Mouse (Mus musculus): ENCODE results near the gene 1700012B09Rik. TPM values are rescaled to one million over a fixed set of nuclear protein-coding genes. Genes with fewer than 3 reads are reported as not detected.
A peak's percentile ranks its signal among the peaks of the same experiment; 100 is the strongest.

1700012B09Rik gene
- polyA plus RNA-seq, 1 experiment from 2014 or later, result 0.72 TPM

DNA sequence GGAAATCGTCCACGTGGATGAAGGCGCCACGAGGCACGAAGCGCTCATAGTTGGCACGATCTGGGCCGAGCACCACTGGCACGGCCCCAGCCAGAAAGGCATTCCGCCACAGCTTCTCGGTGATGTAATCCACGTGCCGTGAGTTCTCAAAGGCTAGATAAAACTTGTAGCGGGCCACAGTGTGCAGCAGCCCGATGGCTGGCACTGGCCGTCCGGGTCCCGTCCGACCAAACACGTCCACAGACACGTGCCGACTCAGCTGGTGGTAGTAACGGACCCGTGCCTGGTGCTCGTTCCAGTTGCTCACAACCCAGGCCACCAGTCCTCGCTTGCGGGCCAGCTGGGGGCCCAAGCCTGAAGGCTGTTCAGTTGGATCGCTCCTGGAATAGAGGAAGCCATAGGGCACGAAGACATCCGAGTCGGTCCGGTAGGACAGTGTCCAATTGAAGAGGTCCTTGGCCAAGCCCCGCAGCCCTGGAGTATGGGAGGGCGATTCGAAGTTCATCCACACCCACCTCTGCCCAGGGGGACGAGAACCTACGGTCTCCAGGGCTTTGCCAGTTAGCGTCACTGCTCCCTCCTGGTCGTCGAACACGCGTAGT is 19.8 kb downstream of the 1700012B09Rik start:
- no peak; the same call in 1 of the 2 replicates for ATAC-seq (replicated peaks; ENCODE audit: extremely low read depth, insufficient read depth, low FRiP score)
- Histone ChIP-seq H3K4me3 (ENCODE audit: low read length) (peak overlapping the region; percentile 64), H3K9me3 (replicated peaks; ENCODE audit: control insufficient read depth, low read length) (no peaks in the 10 kb centered on the region), H3K4me2 (ENCODE audit: low read depth, low read length) (peak overlapping the region; percentile 85), H3K9ac (ENCODE audit: low read length) (peak overlapping the region; percentile 74), H3K36me3 (ENCODE audit: control insufficient read depth, insufficient read depth) (no peaks in the 10 kb centered on the region), H3K27me3 (ENCODE audit: control insufficient read depth, insufficient read depth, low read length) (0 out of 2 replicates have a peak, but pooled peaks cover 5% of the 10 kb centered on the region), H3K4me1 (ENCODE audit: control insufficient read depth, insufficient read depth, low read length) (peaks cover 5% of the 10 kb centered on the region), H3K27ac (ENCODE audit: low read length) (no peak overlapping the region)
- WGBS, result 47% methylated on average over 42 of the region's 42 CpGs

- no peak within 1 kb of the TSS for H3K9ac ChIP-seq (ENCODE audit: low read length)
- ATAC-seq (replicated peaks; ENCODE audit: extremely low read depth, insufficient read depth, low FRiP score), result no peak
- H3K4me2 ChIP-seq (ENCODE audit: low read depth, low read length), result no peak within 1 kb of the TSS
- 0 out of 2 replicates have a peak, but pooled peaks cover 2% of the 10 kb centered on the region for H3K27me3 ChIP-seq (ENCODE audit: control insufficient read depth, insufficient read depth, low read length)
- no peaks in the 10 kb centered on the region for H3K4me1 ChIP-seq (ENCODE audit: control insufficient read depth, insufficient read depth, low read length)
- H3K4me3 ChIP-seq (ENCODE audit: low read length), result no peak within 1 kb of the TSS
- H3K27ac ChIP-seq (ENCODE audit: low read length), result no peak within 1 kb of the TSS
- H3K9me3 ChIP-seq (replicated peaks; ENCODE audit: control insufficient read depth, low read length), result no peaks in the 10 kb centered on the region
- 82% methylated on average over 19 of the region's 19 CpGs for WGBS
- H3K36me3 ChIP-seq (ENCODE audit: control insufficient read depth, insufficient read depth), result no peaks in the 10 kb centered on the region
Measured at GRCm38 (mm10) chr9:14740151-14740924, 30.5 kb downstream of the 1700012B09Rik start, which contains the start of gene Piwil4. Gene Piwil4, minus strand, starts transcription at chr9:14740733.

GRCm38 (mm10) chr9:14739498-14740150 is 31.2 kb downstream of the 1700012B09Rik start:
- 70% methylated on average over 4 of the region's 4 CpGs for WGBS
- H3K36me3 ChIP-seq (ENCODE audit: control insufficient read depth, insufficient read depth), result no peaks in the 10 kb centered on the region
- no peaks in the 10 kb centered on the region for H3K4me1 ChIP-seq (ENCODE audit: control insufficient read depth, insufficient read depth, low read length)
- no peak overlapping the region for H3K27ac ChIP-seq (ENCODE audit: low read length)
- H3K4me2 ChIP-seq (ENCODE audit: low read depth, low read length), result no peak overlapping the region
- no peak overlapping the region for H3K4me3 ChIP-seq (ENCODE audit: low read length)
- ATAC-seq (replicated peaks; ENCODE audit: extremely low read depth, insufficient read depth, low FRiP score), result no peak
- no peaks in the 10 kb centered on the region for H3K9me3 ChIP-seq (replicated peaks; ENCODE audit: control insufficient read depth, low read length)
- H3K9ac ChIP-seq (ENCODE audit: low read length), result no peak overlapping the region
- H3K27me3 ChIP-seq (ENCODE audit: control insufficient read depth, insufficient read depth, low read length), result 0 out of 2 replicates have a peak, but pooled peaks cover 2% of the 10 kb centered on the region

GRCm38 (mm10) chr9:14730941-14731541 is 39.8 kb downstream of the 1700012B09Rik start:
- H3K9me3 ChIP-seq (replicated peaks; ENCODE audit: control insufficient read depth, low read length), result no peaks in the 10 kb centered on the region
- H3K4me2 ChIP-seq (ENCODE audit: low read depth, low read length), result no peak overlapping the region
- H3K9ac ChIP-seq (ENCODE audit: low read length), result no peak overlapping the region
- no peaks in the 10 kb centered on the region for H3K4me1 ChIP-seq (ENCODE audit: control insufficient read depth, insufficient read depth, low read length)
- H3K36me3 ChIP-seq (ENCODE audit: control insufficient read depth, insufficient read depth), result no peaks in the 10 kb centered on the region
- no peak overlapping the region for H3K27ac ChIP-seq (ENCODE audit: low read length)
- no peak overlapping the region for H3K4me3 ChIP-seq (ENCODE audit: low read length)
- 53% methylated on average over 9 of the region's 9 CpGs for WGBS
- H3K27me3 ChIP-seq (ENCODE audit: control insufficient read depth, insufficient read depth, low read length), result no peaks in the 10 kb centered on the region
- peak; percentile 52 for ATAC-seq (replicated peaks; ENCODE audit: extremely low read depth, insufficient read depth, low FRiP score)

GRCm38 (mm10) chr9:14728365-14728764 is 42.5 kb downstream of the 1700012B09Rik start:
- WGBS, result 79% methylated on average over 4 of the region's 4 CpGs
- H3K4me2 ChIP-seq (ENCODE audit: low read depth, low read length), result no peak overlapping the region
- H3K4me3 ChIP-seq (ENCODE audit: low read length), result no peak overlapping the region
- no peak overlapping the region for H3K9ac ChIP-seq (ENCODE audit: low read length)
- ATAC-seq (replicated peaks; ENCODE audit: extremely low read depth, insufficient read depth, low FRiP score), result no peak
- no peaks in the 10 kb centered on the region for H3K27me3 ChIP-seq (ENCODE audit: control insufficient read depth, insufficient read depth, low read length)
- H3K27ac ChIP-seq (ENCODE audit: low read length), result no peak overlapping the region
- no peaks in the 10 kb centered on the region for H3K9me3 ChIP-seq (replicated peaks; ENCODE audit: control insufficient read depth, low read length)
- no peaks in the 10 kb centered on the region for H3K36me3 ChIP-seq (ENCODE audit: control insufficient read depth, insufficient read depth)
- no peaks in the 10 kb centered on the region for H3K4me1 ChIP-seq (ENCODE audit: control insufficient read depth, insufficient read depth, low read length)

- Histone ChIP-seq H3K9ac (ENCODE audit: low read length) (no peak overlapping the region), H3K4me2 (ENCODE audit: low read depth, low read length) (no peak overlapping the region), H3K36me3 (ENCODE audit: control insufficient read depth, insufficient read depth) (no peaks in the 10 kb centered on the region), H3K9me3 (replicated peaks; ENCODE audit: control insufficient read depth, low read length) (no peaks in the 10 kb centered on the region), H3K4me3 (ENCODE audit: low read length) (no peak overlapping the region), H3K4me1 (ENCODE audit: control insufficient read depth, insufficient read depth, low read length) (no peaks in the 10 kb centered on the region), H3K27me3 (ENCODE audit: control insufficient read depth, insufficient read depth, low read length) (no peaks in the 10 kb centered on the region), H3K27ac (ENCODE audit: low read length) (no peak overlapping the region)
- no peak for ATAC-seq (replicated peaks; ENCODE audit: extremely low read depth, insufficient read depth, low FRiP score)
- 86% methylated on average over 4 of the region's 4 CpGs for WGBS
Measured at GRCm38 (mm10) chr9:14726629-14727028, 44.2 kb downstream of the 1700012B09Rik start.

- ATAC-seq (replicated peaks; ENCODE audit: extremely low read depth, insufficient read depth, low FRiP score), result no peak
Measured at GRCm38 (mm10) chr9:14726005-14726404, 44.8 kb downstream of the 1700012B09Rik start.

GRCm38 (mm10) chr9:14724755-14725420 is 45.9 kb downstream of the 1700012B09Rik start:
- no peak for ATAC-seq (replicated peaks; ENCODE audit: extremely low read depth, insufficient read depth, low FRiP score)
- Histone ChIP-seq H3K27ac (ENCODE audit: low read length) (no peak overlapping the region), H3K27me3 (ENCODE audit: control insufficient read depth, insufficient read depth, low read length) (no peaks in the 10 kb centered on the region), H3K4me1 (ENCODE audit: control insufficient read depth, insufficient read depth, low read length) (no peaks in the 10 kb centered on the region), H3K4me3 (ENCODE audit: low read length) (no peak overlapping the region), H3K4me2 (ENCODE audit: low read depth, low read length) (no peak overlapping the region), H3K9ac (ENCODE audit: low read length) (no peak overlapping the region), H3K9me3 (replicated peaks; ENCODE audit: control insufficient read depth, low read length) (no peaks in the 10 kb centered on the region), H3K36me3 (ENCODE audit: control insufficient read depth, insufficient read depth) (no peaks in the 10 kb centered on the region)
- WGBS, result 72% methylated on average over 5 of the region's 5 CpGs

More at GRCm38 (mm10) chr9:14726005-14726404, 44.8 kb downstream of the 1700012B09Rik start:
- no peaks in the 10 kb centered on the region for H3K36me3 ChIP-seq (ENCODE audit: control insufficient read depth, insufficient read depth)
- 67% methylated on average over 6 of the region's 6 CpGs for WGBS
- no peak overlapping the region for H3K9ac ChIP-seq (ENCODE audit: low read length)
- H3K9me3 ChIP-seq (replicated peaks; ENCODE audit: control insufficient read depth, low read length), result no peaks in the 10 kb centered on the region
- H3K27me3 ChIP-seq (ENCODE audit: control insufficient read depth, insufficient read depth, low read length), result no peaks in the 10 kb centered on the region
- no peak overlapping the region for H3K4me3 ChIP-seq (ENCODE audit: low read length)
- H3K4me1 ChIP-seq (ENCODE audit: control insufficient read depth, insufficient read depth, low read length), result no peaks in the 10 kb centered on the region
- H3K27ac ChIP-seq (ENCODE audit: low read length), result no peak overlapping the region
- no peak overlapping the region for H3K4me2 ChIP-seq (ENCODE audit: low read depth, low read length)

All from heart, embryonic 16.5 days (tissue).